Mouse (Mus musculus): ENCODE data around the gene Gmppa.

Gene Gmppa

GRCm38 (mm10) chr1:75422823-75423471 lies 12.8 kb upstream of the Gmppa start:
- no peak for DNase-seq (ENCODE audit: low read depth, low spot score)

- DNase-seq (ENCODE audit: low read depth, low spot score): no peak
Observed at GRCm38 (mm10) chr1:75423780-75424390, 11.8 kb upstream of the Gmppa start.

DNA sequence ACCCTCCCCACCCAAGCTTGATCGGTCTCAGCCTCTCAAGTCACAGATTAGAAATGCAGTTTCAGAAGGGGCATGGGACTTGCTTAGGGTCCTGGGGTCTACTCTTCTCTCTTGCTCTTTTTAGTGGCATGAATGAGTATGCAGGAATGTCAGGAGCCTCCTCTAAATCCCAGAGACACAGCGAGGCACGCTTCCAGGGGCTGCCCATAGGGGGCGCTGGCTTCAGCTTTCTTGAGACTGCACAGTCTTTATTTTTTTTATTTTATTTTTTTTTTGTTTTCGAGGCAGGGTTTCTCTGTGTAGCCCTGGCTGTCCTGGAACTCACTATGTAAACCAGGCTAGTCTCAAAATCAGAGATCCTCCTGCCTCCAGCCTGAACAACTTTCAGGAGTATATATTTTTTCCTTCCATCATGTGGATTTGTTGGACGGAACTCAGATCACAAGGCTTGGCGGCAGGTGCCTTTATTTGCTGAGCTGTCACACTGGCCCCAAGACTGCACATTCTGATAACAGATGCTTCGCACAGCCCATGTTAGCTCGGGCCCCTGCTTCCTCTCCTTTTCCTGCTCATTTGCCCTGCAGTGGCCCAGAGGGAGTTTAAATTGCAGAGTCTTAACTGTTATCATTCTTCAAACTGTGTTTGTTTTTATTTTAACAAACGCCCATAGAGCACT lies 9.8 kb upstream of the Gmppa start:
- no peak for DNase-seq (ENCODE audit: low read depth, low spot score)

DNA sequence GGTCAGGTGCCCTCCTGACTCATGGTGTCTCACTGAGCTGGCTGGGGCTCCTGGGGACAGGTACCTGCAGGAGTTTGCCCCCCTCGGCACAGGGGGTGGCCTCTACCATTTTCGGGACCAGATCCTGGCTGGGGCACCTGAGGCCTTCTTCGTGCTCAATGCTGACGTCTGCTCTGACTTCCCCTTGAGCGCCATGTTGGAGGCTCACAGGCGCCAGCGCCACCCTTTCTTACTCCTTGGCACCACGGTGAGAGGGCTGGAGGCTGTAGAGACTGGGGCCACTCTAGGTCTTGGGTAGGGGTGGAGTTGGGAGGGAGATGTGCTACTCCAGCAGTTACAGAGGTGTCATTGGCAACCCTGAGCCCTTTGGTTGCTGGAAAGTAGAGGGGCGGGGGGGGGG lies 3.1 kb downstream of the Gmppa start:
- no peak for DNase-seq (ENCODE audit: low read depth, low spot score)

GRCm38 (mm10) chr1:75440661-75441060 lies 4.9 kb downstream of the Gmppa start:
- no peak for DNase-seq (ENCODE audit: low read depth, low spot score)

- DNase-seq (ENCODE audit: low read depth, low spot score): no peak
Observed at GRCm38 (mm10) chr1:75441471-75441996, 5.8 kb downstream of the Gmppa start.

DNA sequence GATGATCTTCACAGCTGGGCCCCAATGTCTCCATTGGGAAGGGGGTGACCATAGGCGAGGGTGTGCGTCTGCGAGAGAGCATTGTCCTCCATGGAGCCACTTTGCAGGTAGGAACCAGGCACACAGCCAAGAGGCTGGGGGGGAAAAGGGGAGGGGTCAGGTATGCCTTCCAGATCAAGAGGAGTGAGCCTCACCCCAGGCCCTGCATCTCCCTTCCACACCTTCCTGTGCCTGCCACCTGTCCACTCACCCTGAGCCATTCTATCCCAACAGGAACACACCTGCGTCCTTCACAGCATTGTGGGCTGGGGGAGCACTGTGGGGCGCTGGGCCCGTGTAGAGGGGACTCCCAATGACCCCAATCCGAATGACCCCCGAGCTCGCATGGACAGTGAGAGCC lies 6.4 kb downstream of the Gmppa start:
- no peak for DNase-seq (ENCODE audit: low read depth, low spot score)

- no peak for DNase-seq (ENCODE audit: low read depth, low spot score)
Observed at GRCm38 (mm10) chr1:75442811-75443210, 7.1 kb downstream of the Gmppa start.

DNA sequence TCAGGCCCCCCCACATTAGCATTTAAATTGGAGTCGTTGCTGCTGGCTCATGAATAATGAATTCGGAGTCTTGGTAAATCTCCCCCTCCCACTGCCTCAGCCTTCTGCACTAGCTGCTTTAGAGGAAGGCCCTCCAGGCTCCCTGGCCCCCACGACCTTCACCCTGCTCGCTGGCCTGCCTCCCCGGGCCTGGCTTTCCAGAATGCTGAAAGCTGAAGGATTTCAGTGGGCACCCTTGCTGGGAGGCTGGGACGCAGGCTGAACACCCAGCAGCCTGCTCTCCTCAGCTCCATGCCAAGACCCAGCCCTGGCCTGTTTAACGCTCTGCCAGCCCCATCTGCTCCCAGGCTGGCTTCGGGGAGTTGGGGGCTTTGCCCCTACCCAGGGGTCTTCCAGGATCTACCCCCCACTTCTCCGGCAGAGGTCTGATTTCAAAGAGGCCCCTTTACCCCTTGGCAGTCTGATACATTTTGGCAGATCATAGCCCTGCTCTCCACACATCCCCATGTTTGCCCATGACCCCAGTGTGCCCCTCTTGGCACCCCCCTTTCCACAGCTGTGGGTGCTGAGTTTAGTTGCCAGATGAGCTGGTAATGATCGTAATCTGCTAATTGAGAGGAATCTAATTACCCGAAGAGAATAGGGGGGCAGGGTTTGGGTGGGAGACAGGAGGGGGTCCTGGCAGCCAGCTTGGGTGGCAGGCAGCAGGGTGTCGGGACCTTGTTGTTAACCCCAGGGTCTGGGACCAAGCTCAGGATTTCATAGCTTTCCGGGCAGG lies 7.7 kb downstream of the Gmppa start:
- DNase-seq (ENCODE audit: low read depth, low spot score): no peak

DNA sequence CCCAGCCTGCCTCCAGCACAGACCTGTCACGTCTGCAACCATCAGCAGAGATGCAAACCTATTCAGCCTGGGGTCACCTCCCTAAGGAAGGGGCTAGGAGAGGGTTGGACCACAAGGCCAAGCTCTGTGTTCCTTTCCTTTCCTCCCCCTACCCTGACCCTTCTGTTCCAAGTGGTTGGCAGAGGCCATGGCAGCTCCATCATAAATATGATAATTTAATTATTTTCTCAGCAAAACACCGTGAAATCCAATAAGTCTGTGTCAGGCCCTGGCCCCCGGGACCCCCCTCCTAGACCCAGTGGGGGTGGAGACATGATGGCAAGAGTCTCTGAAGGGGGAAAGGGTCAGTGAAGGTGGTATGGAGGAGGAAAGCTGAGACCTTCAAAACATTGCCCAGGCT lies 8.5 kb downstream of the Gmppa start:
- no peak for DNase-seq (ENCODE audit: low read depth, low spot score)

GRCm38 (mm10) chr1:75445141-75445701 lies 9.5 kb downstream of the Gmppa start:
- no peak for DNase-seq (ENCODE audit: low read depth, low spot score)

GRCm38 (mm10) chr1:75445751-75446611 lies 10.3 kb downstream of the Gmppa start:
- no peak for DNase-seq (ENCODE audit: low read depth, low spot score)

DNA sequence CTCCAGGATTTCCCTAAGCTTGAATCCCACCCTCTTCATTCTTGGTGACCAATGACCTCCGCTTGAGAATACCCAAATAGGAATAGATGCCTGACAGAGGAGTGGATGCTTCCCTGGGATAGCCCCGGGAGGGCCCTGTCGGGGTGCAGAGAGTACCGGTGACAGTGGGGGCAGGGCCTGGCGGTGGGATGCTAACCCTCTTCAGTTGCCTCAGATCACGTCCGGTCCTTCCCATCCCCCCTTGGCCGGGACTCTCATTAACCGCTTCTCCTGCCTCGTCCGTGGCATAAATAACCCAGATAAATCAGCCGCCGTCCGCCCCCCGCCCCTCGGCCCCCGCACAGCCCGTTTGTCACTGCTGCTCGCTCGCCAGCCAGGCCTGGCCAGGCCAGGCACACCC lies 10.9 kb downstream of the Gmppa start:
- DNase-seq (ENCODE audit: low read depth, low spot score): no peak

GRCm38 (mm10) chr1:75447265-75448051 lies 11.7 kb downstream of the Gmppa start:
- DNase-seq (ENCODE audit: low read depth, low spot score): no peak

GRCm38 (mm10) chr1:75448052-75448431 lies 12.3 kb downstream of the Gmppa start:
- no peak for DNase-seq (ENCODE audit: low read depth, low spot score)

DNA sequence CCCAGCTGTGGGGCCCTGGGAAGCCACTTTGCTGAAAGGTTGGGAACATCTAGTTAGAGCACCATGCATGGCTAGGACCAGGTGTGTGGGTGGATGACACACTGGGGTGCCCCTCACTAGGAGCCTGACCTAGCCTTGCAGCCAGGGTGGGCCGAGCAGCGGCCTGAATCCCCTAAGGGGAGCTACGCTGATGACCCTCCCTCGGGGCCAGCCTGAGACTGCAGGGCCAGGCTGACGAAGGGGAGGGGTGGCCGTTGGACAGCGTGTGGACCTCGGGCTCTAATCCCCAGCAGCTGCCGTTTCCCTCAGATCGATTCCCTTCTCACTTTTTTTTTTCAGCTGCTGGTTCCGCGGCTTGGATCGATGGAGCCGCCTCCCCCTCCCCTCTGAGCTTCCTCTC lies 13.2 kb downstream of the Gmppa start:
- no peak for DNase-seq (ENCODE audit: low read depth, low spot score)

DNA sequence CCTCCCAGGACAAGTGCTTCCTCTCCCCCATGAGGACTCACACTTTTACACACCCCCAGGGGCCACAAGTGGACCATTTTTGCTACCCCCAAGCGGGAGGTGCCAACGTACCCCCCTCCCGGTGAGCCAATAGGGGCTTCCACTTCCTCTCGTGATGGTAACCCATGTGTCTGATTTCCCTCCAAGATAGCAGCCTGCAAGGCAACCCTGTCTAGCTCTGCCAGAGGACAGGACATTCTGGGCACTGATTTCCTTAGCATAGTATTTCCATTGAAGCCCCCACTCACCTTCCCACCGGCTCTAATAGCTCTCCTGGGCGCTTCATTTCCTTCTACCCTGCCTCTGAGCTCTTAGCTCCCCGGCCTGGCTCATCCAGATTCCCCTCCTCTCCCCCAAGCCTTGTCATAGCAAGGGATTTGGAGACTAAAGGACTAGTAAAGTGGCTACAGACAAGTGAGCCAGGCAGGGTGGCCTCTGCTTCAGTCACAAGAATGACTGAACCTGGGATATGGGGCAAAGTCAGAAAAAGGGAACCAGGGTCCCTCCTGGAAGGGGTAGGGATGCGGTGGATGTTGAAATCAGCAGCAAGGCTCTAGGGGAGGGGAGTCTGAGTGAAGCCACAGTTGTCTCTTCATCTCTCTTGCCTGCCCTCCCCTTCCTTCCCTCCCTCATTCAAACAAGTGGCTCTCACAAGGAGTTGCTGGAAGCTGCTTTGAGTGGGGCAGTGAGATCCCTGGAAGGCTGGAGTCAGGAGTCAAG lies 13.8 kb downstream of the Gmppa start:
- DNase-seq (ENCODE audit: low read depth, low spot score): no peak

- DNase-seq (ENCODE audit: low read depth, low spot score): no peak
Observed at GRCm38 (mm10) chr1:75450314-75451005, 14.7 kb downstream of the Gmppa start, which contains the start of gene Asic4. Gene Asic4, plus strand, starts transcription at chr1:75450436.

GRCm38 (mm10) chr1:75451900-75452299 lies 16.2 kb downstream of the Gmppa start:
- no peak for DNase-seq (ENCODE audit: low read depth, low spot score)

Data from brain, embryonic 18.5 days (tissue).